ENCODE assay signal across 8 mouse cellular contexts in genomic region chr6:49142428-49142827, GRCm38 (mm10).
DNase-seq lines count a peak whose midpoint lies in the region; ATAC-seq and TF ChIP-seq lines count a peak whose summit lies in the region.

No protein-coding gene starts in this region.

- no peak overlapping the region for H3K27ac ChIP-seq in testis, adult 2 months (ENCODE audit: control insufficient read depth, insufficient read depth, low read depth, low read length)
- H3K27ac ChIP-seq in forebrain, embryonic 14.5 days (ENCODE audit: low read depth, low read length), result no peak overlapping the region

- intact Hi-C loops in gastrocnemius, postnatal 36 days (cut with DNase I), result loop anchor here (5.0 kb wide), 1 partner anchor 85 kb away; no protein-coding TSS in a partner anchor

- H3K4me1 ChIP-seq in testis, adult 2 months (ENCODE audit: control insufficient read depth, insufficient read depth, low read length), result no peaks in the 10 kb centered on the region
- peaks cover 3% of the 10 kb centered on the region; the same call in 1 of the 2 replicates for H3K4me1 ChIP-seq in forebrain, embryonic 14.5 days (ENCODE audit: control insufficient read depth, insufficient read depth, low read length)

- no peaks in the 10 kb centered on the region for H3K36me3 ChIP-seq in testis, adult 2 months (ENCODE audit: control insufficient read depth, insufficient read depth, low read length)
- H3K36me3 ChIP-seq in forebrain, embryonic 14.5 days (ENCODE audit: control insufficient read depth, insufficient read depth, low read length), result no peaks in the 10 kb centered on the region

- H3K4me3 ChIP-seq in testis, adult 2 months (ENCODE audit: control insufficient read depth, low read depth, low read length), result no peak overlapping the region
- no peak overlapping the region for H3K4me3 ChIP-seq in forebrain, embryonic 14.5 days (ENCODE audit: low read depth, low read length)

- no peak overlapping the region for H3K4me2 ChIP-seq in forebrain, embryonic 14.5 days (ENCODE audit: low read length)

- ATAC-seq in forebrain, embryonic 14.5 days, result no peak
- no peak for ATAC-seq in monocyte, adult 5-6 weeks (replicated peaks; ENCODE audit: insufficient number of reproducible peaks, low FRiP score, low TSS enrichment, poor library complexity, severe bottlenecking)

- no peaks in the 10 kb centered on the region for H3K27me3 ChIP-seq in testis, adult 2 months (ENCODE audit: control insufficient read depth, insufficient read depth, low read length)
- no peaks in the 10 kb centered on the region for H3K27me3 ChIP-seq in forebrain, embryonic 14.5 days (replicated peaks; ENCODE audit: control insufficient read depth, insufficient read depth, low read length)

- peak; percentile 29 for DNase-seq in gastrocnemius, adult 18-20 months (ENCODE audit: low spot score)
- no peak for DNase-seq in gastrocnemius, postnatal 36 days
- no peak for DNase-seq in testis, postnatal 14 days (ENCODE audit: low spot score)
- DNase-seq in cerebellum, postnatal 14 days, result peak; percentile 26 to 46
- peak; percentile 34 for DNase-seq in lung, postnatal 25 days (ENCODE audit: low spot score)
- no peak for DNase-seq in forebrain, embryonic 14.5 days (ENCODE audit: low spot score)

- no peak overlapping the region for H3K9ac ChIP-seq in forebrain, embryonic 14.5 days (ENCODE audit: low read length)

- WGBS in forebrain, embryonic 14.5 days, result 95% methylated on average over 9 of the region's 9 CpGs

- no peaks in the 10 kb centered on the region for H3K9me3 ChIP-seq in forebrain, embryonic 14.5 days (replicated peaks; ENCODE audit: control insufficient read depth, low read length)

- TF ChIP-seq POLR2A in testis, adult 2 months (IDR thresholded peaks at IDR 0.05; ENCODE audit: control insufficient read depth, low read depth, low read length), result no peak

- TF ChIP-seq CTCF in testis, adult 2 months (IDR thresholded peaks at IDR 0.05; ENCODE audit: control insufficient read depth, insufficient read depth, insufficient replicate concordance, low read depth, low read length), result peak; percentile 18; the same call in 1 of the 2 replicates

Comparison
In these comparisons a context has a peak if more than half of its experiments do, and no peak if none do; other contexts are left out.
1. DNase-seq: peak in gastrocnemius, adult 18-20 months (single experiment), cerebellum, postnatal 14 days (2 of 2) and lung, postnatal 25 days (single experiment); none in gastrocnemius, postnatal 36 days (0 of 2), testis, postnatal 14 days (single experiment) and forebrain, embryonic 14.5 days (single experiment).